Mouse (Mus musculus): ENCODE measurements around the gene Gm20605.
A peak's percentile ranks its signal among the peaks of the same experiment; 100 is the strongest.

- TF ChIP-seq CTCF (IDR thresholded peaks at IDR 0.05; ENCODE audit: low read depth) (0 out of 2 replicates have a peak, but pooled peaks have one; percentile 1), EP300 (IDR thresholded peaks at IDR 0.05; ENCODE audit: low read depth) (no peak)
These were observed 31.4 kb upstream of the Gm20605 start for GRCm38 (mm10) chr5:137597625-137598024.
